Mouse (Mus musculus) embryo, embryonic 9.5 days (tissue): ENCODE results near the gene Akap13.

ENCODE experiments used
- DNase-seq: peaks from one replicate; pipeline ENCODE4 v3.0.0-alpha.2; 2017; ENCODE audit errors: extremely low spot score

The Akap13 gene

DNA sequence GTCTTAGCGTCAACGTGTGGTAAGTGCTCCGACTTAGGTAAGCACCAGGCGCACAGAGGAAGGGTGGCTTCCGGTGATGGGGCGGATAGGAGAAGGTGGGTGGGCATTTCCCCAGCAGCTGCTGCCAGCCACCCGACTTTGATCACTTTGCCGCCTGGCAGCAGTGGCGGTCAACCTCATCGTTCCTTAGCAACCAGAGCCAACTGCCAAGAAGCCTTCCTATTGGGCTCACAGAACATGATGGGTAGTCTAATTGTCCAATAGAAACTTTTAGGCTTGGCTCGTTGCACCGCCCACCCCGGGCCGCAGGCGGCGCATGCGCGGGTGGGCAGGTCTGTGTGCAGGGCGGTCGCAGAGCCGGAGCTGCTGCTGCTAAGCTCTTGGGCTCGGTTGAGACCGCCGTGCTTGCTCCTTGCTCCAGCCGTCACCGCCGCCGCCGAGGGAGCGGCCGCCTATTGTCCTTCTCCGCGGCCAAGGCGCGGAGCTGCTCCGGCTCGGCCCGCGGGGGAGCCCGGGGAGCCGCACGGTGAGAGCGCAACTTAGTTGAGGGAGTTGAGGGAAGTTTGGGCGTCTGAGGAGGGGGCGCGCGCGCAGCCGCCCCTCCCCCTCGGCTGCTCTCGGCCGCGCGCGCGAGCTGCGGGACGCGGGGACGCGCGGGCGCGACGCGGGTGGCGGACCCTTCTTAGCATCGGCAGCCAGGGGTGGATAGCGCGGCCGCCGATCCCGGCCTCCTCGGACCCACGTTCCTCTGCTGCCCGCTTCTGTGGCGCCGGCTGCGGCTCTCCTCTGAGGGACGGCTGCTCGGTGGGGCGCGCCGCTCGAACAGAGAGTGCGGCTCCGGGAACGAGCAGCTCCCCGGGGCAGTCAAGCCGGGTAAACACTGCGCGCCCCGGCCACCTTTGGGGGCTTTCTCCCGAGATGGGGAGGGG is at the start of gene Akap13:
Gene Akap13, plus strand, starts transcription at position 312 of the 929 bp plus-strand sequence.
- peak; percentile 98 for DNase-seq

DNA sequence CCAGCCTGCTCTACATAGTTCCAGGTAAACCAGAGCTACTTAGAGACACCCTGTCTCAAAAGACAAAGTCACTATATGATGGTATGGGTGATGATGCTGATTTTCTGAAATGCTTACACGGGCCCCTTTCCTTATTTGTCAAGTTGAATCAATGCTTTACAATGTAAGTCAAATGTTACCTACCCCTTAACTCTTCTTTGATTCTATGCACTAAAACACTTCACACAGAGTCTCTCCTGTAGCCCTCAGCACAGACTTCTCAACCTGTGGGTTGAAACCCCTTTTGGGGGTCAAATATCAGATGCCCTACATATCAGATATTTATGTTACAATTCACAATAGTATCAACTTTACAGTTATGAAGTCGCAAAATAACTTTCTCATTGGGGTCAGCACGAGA is 44.7 kb upstream of the Akap13 start:
- no peak for DNase-seq

DNA sequence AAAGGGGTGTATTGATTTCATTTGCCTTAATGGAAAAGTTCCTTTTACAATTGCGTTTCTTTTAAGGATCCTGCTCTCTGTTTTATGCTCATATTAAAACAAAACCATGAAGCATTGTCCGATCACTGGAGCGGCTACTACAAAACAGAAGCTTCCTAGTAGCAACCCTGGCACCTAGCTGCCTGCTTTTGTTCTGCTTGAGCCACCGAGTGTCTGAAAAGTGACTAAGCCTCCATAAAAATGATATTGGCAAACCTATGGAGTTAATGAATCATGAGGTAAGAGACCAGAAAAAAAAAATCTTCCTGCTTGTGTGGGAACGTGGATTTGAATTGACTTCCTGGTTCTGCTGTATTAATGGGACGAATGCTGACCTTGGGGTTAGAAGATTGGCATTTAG is 44.1 kb upstream of the Akap13 start:
- no peak for DNase-seq

DNA sequence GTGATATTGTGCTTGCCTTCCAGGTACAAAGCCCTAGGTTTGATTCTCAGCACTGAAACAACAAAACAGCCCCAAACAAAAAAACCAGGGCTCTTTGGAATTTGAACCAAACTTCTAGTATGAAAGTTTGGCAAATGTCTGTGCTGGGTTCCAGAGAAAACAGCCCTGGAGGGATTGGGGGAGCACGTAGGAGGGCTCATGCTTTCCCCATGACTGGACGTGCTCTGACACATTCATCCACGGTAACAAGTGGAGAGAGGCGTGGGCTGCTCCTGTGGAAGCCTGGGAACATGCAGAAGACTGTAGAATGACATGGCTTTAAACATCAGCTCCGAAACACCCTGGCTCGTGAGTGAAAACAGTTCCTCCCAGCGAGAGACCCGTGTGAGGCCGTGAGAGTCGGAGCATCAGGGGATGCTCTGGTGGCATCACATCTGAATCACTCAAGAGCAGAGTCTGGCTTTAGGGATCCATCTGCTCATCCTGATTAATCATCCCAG is 43.3 kb upstream of the Akap13 start:
- DNase-seq = no peak

DNA sequence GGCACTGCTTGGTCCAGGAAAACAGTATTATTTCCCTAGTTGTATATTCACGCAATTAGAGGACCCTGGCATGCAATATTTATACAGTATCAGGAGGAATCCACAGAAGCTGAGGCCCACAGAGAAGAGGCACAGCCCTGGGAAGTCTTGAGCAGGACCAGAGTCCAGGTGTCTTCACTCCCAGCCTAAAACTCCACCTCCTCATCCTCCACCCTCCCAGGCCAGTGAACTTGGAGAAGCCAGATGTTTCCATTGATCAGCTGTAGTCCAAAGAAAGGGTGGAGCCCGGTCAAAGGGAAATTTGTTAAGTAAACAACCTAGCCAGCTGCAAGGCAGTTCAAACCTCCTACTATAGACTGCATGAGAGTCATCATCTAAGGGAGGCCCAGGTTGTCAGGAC is 42.8 kb upstream of the Akap13 start:
- DNase-seq = no peak

DNA sequence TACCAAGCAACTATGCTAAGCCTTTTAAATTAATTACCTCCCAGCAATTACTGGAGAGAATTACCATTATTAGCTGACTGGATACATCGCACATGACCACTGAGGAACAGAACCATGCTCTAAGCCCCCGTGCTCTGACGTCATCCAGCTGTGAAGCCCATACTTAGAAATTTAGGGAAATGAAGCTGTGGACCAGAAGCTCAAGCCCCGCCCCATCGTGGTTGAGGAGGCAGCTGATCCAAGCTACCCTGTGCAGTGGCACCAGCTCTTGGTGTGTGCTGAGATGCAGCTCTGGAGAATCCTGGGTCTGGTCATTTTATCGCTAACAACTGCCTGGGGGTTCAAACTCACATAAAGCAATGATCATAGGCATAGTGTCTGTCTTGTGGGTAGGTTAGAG is 41.4 kb upstream of the Akap13 start:
- DNase-seq = no peak

DNA sequence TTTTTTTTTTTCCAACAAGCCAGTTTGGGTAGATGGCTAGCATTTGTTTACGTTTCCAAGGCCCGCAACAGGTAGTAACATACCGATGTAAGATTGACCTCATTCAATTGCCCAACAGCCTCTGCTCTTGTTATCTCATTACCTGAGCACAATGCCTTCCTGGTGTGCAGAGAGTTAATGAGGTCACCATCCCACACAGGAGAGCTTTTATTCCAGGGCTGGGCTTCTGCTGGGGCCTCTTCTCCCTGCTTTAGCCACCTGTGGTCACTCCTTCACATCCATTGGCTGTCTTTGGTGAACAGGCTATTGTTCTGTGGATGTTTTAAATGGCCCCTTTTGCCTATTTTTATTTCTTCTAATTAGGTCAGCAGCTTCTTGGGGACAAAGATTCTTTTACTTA is 41.0 kb upstream of the Akap13 start:
- DNase-seq = no peak

DNA sequence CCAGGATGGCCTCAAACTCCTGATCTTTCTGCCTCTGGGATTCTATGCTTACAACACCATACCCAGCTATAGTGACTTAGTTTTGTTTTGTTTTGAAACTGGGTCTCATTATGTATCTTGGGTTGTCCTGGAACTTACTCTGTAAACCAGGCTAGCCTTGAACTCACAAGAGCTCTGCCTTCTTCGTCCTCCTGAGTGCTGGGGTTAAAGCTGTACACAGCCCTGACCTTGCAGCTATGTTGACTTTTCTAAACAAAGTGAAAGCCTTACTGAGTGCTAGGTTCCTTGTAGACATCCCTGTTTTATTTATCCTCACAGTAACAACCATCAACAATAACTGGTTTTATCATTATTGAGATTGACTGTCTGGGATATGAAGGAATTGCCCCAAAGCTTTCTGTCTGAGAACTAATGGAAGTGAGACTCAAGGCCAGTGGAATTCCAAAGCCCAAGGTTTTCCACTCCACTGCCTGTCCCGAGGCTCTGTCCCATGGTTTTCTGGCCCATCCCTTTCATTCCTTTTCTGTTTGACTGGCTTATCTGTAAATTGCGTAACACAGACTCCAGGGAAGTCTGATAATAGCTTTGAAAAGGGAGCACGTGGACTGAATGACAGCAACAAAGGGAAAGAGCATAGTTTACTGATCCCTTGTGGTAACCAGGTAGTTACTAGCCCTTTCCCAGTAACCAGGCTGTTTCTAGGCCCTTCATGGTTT is 40.0 kb upstream of the Akap13 start:
- DNase-seq = no peak

DNA sequence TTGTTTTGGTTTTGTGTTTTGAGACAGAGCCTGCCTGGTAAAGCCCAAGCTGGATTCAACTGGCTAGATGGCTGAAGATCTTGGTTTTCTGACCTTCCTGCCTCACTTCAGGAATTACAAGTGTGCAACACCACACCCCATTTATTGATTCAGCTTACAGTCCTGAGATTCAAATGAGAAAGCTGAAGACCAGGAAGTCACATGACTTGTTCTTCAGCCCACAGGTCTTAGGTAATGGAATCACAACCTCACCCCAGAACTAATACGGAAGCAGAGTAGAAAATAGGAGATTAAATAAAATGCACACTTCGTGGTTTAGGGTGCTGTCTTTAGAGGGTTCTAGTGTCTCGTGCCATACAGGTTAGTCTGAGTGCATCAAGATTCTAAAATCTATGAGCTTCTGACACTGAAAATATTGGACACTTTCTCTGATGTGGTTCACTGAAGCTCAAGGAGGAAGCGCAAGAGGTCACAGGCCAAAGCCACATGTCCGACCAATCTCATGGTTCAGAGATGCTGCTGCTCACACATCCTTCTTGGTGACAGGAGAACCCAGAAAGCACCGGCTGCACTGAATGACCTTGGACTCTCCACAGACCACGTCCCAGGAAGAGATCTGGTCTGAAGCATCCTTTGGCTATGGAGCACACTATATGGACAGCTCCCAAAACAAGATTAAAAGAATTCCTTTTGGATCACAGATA is 39.3 kb upstream of the Akap13 start:
- DNase-seq = no peak

DNA sequence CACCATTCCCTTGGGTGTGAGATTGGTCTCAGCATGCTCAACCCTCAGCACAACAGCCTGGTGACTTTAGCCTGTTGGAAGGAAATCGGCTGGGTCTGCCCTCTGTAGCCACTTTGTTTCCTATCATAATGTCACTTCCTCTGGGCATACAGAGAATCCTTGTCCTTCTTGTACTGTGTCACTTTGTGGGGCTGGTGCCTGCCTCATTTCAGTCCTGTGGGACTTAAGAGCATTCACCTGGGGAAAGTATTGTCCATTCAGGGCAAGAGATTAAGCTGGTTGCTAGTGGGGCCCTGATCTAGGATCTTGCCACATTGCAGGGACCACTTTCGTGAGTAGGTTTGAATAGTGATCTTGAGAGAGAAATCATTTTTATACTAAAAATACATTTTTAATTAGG is 34.4 kb upstream of the Akap13 start:
- no peak for DNase-seq

DNA sequence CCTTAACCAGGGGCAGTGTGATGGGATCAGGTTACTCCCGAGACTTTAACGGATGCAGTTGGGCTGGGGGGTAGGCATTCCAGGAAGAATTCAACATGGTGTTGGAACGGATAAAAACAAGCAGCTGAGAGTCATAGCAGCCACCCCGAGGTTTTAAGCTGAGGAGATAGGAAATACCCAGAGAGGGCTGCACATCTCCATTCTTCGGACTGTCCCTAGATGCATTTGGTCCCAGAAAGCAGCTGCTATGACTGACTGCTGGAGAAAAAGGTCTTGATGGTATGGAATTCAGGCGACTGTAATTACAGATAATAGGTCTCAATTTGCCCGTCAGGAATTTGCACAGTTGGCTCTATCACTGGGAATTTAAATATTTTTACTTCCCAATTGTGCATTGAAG is 31.2 kb upstream of the Akap13 start:
- DNase-seq = no peak

DNA sequence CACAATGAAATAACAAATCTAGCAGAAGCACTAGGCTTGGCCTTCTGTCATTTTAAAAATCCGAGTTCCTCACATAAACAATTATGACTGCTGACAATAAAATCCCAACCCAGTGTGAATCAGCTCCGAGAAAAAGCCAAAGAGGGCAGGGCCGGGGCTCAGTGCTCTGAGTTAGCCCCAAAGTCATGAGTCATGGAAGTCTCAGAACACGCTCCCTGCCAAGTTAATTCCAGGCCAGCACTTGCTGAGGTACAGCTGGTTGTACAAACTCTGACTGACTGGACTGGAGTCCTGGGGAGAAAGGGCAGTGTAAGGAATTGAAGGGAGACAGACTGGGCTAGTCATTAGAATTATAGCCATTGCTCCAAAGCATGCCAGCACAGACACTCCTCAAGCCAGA is 28.0 kb upstream of the Akap13 start:
- DNase-seq = no peak

DNA sequence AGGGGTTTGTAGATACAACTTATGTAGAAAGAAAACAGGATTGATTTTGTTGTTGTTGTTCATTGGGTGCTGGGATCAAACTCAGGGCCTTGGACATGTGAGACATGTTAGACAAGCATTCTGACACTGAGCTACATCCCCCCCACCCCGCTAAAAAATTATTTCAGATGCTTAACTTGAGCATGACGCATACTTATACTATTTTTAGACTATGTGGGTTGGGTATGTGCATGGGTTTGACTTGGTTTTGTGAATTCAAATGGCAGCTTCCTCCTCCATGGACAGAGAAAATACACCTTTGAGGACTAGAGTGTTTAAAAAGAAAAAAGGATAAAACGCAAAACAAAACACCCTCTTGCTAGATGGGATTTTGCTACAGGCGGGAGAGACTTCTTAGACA is 26.4 kb upstream of the Akap13 start:
- no peak for DNase-seq

DNA sequence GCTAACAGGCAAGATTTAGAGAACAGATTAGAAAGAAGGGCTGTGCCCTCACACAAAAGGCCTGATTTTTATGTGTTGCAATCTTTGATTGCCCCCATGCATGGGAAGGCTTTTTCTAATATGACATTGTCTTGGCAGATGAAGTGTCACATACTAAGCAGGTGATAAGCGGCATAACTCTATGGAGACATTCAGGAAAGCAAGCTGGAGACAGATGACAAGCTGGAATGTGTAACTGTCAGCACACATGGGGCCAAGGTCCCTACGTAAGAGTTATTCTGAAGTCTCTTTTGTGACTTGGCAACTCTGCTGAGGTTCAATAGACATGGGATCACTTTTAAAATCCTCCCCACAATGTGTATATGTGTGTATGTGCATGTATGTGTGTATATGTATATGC is 24.8 kb upstream of the Akap13 start:
- no peak for DNase-seq

DNA sequence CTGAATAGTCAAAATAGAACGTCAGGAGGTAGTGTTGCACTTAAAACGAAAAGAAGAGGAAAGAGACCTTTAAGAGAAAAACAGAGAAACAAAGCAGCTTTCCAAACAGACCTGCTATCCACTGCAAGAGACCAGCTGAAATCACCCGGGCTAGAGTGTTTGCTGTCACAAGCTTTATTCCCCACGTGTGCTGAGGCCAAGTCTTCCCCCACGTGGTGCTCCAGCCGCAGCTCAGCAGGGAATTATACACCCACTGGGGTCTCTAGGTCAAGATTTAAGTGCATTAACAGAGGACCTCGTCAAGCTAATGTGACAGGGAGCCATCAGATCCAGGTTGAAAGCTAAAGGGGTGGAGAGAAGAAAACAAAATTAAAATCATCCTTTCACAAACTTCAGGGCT is 24.3 kb upstream of the Akap13 start:
- no peak for DNase-seq

DNA sequence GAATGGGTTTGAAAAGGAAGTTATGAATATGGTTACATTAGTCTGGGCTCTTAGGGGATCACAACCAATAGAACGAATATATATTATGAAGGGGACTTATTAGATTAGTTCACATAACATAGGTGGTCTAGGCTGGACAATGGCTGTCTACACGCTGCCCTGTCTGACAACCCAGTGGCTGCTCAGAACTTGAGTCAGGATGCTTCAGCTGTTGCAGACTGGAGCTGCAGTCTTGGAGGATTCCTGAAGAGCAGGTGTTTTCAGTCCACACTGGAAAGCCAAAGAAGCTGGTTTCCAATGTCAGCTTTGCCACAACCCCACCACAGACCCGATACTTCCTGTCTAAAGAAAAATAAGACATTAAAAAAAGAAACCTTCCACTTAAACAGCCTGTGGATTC is 23.3 kb upstream of the Akap13 start:
- DNase-seq = no peak

DNA sequence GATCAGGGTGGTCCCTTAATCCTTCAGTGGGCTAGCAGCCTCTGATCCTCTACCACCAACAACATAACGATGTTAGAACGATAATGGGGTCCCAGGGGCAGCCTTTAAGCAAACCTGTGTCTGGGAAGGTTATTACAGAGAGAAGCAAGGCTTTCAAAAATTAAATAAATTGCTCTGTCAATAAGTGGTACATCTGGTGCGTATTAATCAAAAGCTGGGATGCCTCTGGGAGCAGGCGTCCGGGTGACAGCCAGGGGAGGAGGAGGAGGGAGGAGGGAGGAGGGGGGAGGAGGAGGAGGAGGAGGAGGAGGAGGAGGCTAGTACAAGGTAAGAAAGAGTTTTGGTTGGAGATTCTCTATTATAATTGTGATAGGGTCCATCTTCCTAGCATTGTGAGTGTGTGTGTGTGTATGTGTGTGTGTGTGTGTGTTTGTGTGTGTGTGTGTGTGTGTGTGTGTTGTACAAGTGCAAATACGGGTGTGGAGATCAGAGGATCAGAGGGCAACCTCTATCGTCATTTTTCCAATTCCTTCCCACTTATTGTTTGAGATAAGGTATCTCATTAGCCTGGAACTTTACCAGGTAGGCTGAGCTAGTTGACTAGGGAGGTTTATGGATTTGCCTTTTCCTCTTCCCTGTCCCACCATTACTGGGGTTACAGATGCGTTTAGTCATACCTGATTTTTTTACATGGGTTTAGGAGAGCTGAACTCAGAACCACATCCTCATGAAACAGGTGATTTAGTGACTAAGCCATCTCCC is 18.7 kb upstream of the Akap13 start:
- DNase-seq = no peak

DNA sequence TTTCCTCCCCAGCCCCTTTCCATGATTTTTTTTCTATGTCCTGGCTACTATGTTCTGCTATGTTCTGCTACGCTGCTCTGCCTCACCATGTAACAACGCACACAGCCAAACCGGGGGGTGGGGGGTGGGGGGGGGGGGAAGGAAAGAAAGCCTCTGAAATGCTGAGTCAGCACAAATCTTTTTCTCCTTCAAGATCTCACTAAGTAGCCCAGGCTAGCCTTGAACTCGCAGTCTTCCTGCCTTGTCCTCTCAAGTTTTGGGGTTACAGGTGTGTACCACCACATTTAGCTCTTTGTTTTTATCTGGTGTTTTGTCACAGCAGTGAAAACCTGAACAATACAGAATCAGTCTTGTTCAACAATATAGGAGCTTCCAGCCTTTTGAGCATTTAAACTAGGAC is 15.8 kb upstream of the Akap13 start:
- no peak for DNase-seq

DNA sequence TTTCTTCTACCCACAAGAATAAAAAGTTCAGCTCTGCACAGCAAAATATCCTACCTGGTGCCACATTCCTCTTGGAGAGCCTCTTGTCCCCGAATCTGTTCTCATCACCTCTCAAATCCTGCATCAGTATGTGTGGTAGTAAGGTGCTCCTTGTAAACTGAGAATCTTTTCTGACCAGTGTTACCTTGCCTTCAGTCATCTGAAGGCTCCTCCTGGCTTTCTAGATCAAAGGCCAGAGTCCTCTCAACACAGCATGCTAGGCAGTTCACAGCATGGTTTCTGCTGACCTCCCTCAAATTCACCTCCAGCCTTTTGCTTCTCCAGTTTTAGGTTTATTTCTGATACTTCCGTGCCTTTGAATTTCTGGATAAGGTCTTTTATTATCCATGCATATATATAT is 15.1 kb upstream of the Akap13 start:
- DNase-seq = no peak

DNA sequence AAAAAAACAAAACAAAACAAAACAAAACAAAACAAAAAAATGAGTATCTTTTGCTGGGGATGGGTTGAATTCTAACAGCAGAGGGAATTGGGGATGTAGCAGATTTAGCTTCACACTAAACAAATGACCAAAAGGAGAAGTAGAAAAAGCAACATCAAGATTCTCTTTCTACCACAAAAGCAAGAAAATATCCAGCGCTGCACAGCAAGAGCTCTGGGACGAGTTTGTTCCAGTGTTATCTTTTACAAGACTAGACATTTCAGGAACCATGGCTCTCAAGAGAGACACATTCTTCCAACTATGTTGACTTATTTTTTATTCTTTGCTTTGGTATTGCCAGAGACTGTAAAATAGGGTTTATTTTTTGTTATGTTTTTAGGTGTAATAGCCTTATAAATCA is 13.4 kb upstream of the Akap13 start:
- no peak for DNase-seq

DNA sequence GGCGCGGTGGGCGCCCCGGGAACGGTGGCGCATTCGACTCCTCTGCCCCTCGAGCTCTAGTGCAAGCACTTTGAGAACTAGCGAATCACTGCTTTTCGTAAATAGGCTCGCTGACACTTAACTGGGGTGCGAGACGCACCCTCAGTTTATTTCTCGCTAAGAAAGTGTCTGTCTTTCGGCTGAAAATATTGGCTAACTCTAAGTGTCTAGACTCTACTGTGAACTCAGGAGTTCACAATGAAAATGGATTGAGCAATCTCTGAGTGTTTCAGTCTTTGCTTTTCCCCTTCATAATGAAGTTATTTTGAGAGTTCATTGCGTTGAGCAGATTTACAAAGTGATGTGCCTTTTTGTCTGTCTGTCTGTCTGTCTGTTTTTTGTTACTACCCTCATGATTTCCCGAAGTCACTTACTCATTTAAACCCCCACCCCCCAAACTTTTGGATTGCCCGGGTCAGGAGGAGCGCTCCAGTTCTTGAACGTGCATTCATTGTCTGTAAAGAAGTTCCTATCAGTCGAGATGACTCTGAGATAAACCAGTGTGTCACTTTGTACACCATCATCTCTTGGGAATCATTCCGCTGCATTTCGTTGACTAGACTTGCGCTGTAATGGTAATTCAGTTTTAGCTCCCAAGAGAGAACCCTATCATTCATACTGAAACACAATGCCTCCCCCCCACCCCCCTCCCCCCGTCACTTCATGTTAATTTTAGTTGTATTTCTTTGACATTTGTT is 986 bp downstream of the Akap13 start:
- DNase-seq = peak; percentile 22
